Mouse (Mus musculus) olfactory bulb, adult 2 months (tissue): ENCODE measurements around the gene Serpine3.

Source experiments
- CTCF ChIP-seq: fragments of 200-500 bp; IDR thresholded peaks from 2 replicates; pipeline ENCODE4 v1.5.1; 2012; ENCODE audit warnings: low read depth, mild to moderate bottlenecking, low read length, moderate library complexity; ENCODE audit not compliant: insufficient read depth
- POLR2A ChIP-seq: fragments of 200-500 bp; IDR thresholded peaks from 2 replicates; pipeline ENCODE4 v1.6.1; 2012; ENCODE audit warnings: mild to moderate bottlenecking, low read depth, low read length, moderate library complexity; ENCODE audit not compliant: insufficient read depth

DNA sequence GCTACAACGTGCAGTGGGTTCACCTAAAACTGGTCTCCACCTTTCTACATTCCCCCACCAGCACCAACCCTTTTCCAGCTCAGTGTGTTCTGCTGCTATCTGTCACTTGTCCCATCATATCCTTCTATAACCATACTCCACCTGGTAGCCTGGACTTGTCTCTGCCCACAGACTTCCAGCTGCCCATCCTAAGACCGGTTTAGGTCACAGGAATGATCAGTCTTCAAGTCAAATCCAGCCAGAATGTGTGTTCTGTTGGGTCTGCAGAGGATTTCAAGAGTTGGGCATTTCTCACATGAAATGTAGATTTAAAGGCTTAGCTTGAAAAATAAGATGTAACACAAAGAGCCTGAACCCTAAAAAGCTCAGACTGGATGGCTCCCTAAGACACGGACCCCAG, 10.2 kb downstream of the Serpine3 start:
- TF ChIP-seq POLR2A, result no peak
- no peak for TF ChIP-seq CTCF
